Mouse (Mus musculus) limb, embryonic 14.5 days (tissue): ENCODE data around the gene Styk1. TPM values are rescaled to one million over a fixed set of nuclear protein-coding genes. Genes with fewer than 3 reads are reported as not detected.
A peak's percentile ranks its signal among the peaks of the same experiment; 100 is the strongest.

Experiments
- ATAC-seq: fragments of 200-750 bp; cut with Nextera tagmentation; 2 replicates; pipeline ENCODE4 v1.8.0; 2017; ENCODE audit warnings: low read depth, moderate number of reproducible peaks, moderate TSS enrichment; ENCODE audit not compliant: low FRiP score
- DNase-seq: peaks from one replicate; pipeline ENCODE4 v3.0.0-alpha.2; 2015; ENCODE audit warnings: low spot score
- H3K27ac ChIP-seq: fragments of 300-500 bp; sonication (generic); replicated peaks from 2 replicates; pipeline ENCODE4 v1.5.1; 2014; ENCODE audit warnings: low read depth, mild to moderate bottlenecking, low read length, moderate library complexity, mixed read lengths
- H3K27me3 ChIP-seq: fragments of 300-500 bp; sonication (generic); 2 replicates; pipeline ENCODE4 v1.6.1; 2014; ENCODE audit warnings: low read length, mixed read lengths; ENCODE audit not compliant: control insufficient read depth, insufficient read depth
- H3K36me3 ChIP-seq: fragments of 300-500 bp; sonication (generic); 2 replicates; pipeline ENCODE4 v1.6.1; 2014; ENCODE audit warnings: mild to moderate bottlenecking, low read length, moderate library complexity, mixed read lengths; ENCODE audit not compliant: control insufficient read depth, insufficient read depth
- H3K4me1 ChIP-seq: fragments of 300-500 bp; sonication (generic); 2 replicates; pipeline ENCODE4 v1.6.1; 2014; ENCODE audit warnings: antibody characterized with exemption, low read length, mixed read lengths; ENCODE audit not compliant: control insufficient read depth, insufficient read depth
- H3K4me2 ChIP-seq: fragments of 300-500 bp; sonication (generic); replicated peaks from 2 replicates; pipeline ENCODE4 v1.6.1; 2014; ENCODE audit warnings: low read depth, mild to moderate bottlenecking, low read length, moderate library complexity; ENCODE audit not compliant: severe bottlenecking
- H3K4me3 ChIP-seq: fragments of 300-500 bp; sonication (generic); replicated peaks from 2 replicates; pipeline ENCODE4 v1.5.1; 2014; ENCODE audit warnings: low read length
- H3K9ac ChIP-seq: fragments of 300-500 bp; sonication (generic); 2 replicates; pipeline ENCODE4 v1.6.1; 2014; ENCODE audit warnings: mild to moderate bottlenecking, low read depth, low read length, moderate library complexity; ENCODE audit not compliant: severe bottlenecking
- H3K9me3 ChIP-seq: fragments of 300-500 bp; sonication (generic); 2 replicates; pipeline ENCODE4 v1.6.1; 2016; ENCODE audit warnings: low read length; ENCODE audit not compliant: control insufficient read depth
- POLR2A ChIP-seq: fragments of 200-500 bp; IDR thresholded peaks from 2 replicates; pipeline ENCODE4 v1.8.0; 2012; ENCODE audit warnings: inconsistent platforms, mild to moderate bottlenecking, moderate library complexity, borderline replicate concordance; ENCODE audit not compliant: insufficient read depth, insufficient read length; ENCODE audit errors: extremely low read depth
- WGBS: fragments of 180-500 bp; shearing (Covaris S2); extraction: QIAGEN DNeasy Blood & Tissue Kit; methylation state at CpG from one replicate; pipeline ENCODE4 v1.1.7; 2014; 5-methylcytosine and 5-hydroxymethylcytosine counted together
- polyA plus RNA-seq, 2 experiments: library from polyadenylated mRNA; depleted of rRNA in 1 of 2; stranded (reverse) in 1 of 2; unstranded in 1 of 2; fragments of >200 nt; fragmentation: Nextera tagmentation in 1 of 2; extraction: Ambion mirVana in 1 of 2; gene quantifications; 2 replicates each; pipeline versions ENCODE4 v1.2.1 to v1.2.3; 2012 to 2014

The Styk1 gene
- polyA plus RNA-seq, 2 experiments = 1.3 to 1.5 TPM

- DNase-seq = no peak
- no peak for TF ChIP-seq POLR2A
- H3K36me3 ChIP-seq = peaks cover under 1% of the 10 kb centered on the region; the same call in 1 of the 2 replicates
- no peak for ATAC-seq
- H3K4me3 ChIP-seq = no peak overlapping the region
- no peak overlapping the region for H3K4me2 ChIP-seq
- no peaks in the 10 kb centered on the region for H3K27me3 ChIP-seq
- no peak overlapping the region for H3K9ac ChIP-seq
- 93% methylated on average over 1 of the region's 1 CpGs for WGBS
- H3K4me1 ChIP-seq = peaks cover 20% of the 10 kb centered on the region
- no peak overlapping the region for H3K27ac ChIP-seq
- H3K9me3 ChIP-seq = no peaks in the 10 kb centered on the region
Observed at GRCm38 (mm10) chr6:131385469-131385868, 32.1 kb upstream of the Styk1 start.

DNA sequence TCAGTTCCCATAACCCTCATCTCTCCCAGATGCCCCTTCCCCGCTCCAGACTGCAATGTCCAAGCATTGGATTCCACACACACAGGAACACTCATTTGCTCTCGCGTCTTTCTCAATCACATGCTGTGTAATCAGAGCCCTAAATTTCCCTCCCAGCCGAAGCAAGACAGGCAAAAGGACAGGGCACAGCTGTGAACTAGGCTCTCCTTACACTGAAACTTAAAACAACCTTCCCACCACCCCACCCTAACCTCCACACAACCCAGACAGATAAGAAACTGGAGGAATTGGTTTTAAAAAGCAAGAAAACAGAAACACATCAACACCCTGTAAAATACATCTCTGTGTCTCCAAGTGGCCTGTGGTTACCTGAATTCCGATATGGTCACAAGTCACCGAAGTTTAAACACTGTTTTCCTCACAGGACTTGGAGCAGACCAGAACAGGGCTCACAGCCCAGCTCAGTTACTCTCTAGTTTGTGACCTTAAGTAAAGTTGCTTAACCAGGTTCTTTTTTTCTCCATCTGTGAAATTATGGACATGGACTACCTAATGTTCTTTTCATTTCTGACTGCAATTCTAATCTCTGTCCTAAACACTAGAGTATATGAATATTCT lies 30.4 kb upstream of the Styk1 start:
- WGBS = 37% methylated on average over 6 of the region's 6 CpGs
- no peak for TF ChIP-seq POLR2A
- Histone ChIP-seq H3K36me3 (peaks cover 17% of the 10 kb centered on the region), H3K27me3 (no peaks in the 10 kb centered on the region), H3K9ac (no peak overlapping the region), H3K9me3 (no peaks in the 10 kb centered on the region), H3K27ac (no peak overlapping the region), H3K4me2 (no peak overlapping the region), H3K4me1 (peaks cover 20% of the 10 kb centered on the region), H3K4me3 (no peak overlapping the region)
- no peak for DNase-seq
- ATAC-seq = peak; percentile 14; the same call in 1 of the 2 replicates

DNA sequence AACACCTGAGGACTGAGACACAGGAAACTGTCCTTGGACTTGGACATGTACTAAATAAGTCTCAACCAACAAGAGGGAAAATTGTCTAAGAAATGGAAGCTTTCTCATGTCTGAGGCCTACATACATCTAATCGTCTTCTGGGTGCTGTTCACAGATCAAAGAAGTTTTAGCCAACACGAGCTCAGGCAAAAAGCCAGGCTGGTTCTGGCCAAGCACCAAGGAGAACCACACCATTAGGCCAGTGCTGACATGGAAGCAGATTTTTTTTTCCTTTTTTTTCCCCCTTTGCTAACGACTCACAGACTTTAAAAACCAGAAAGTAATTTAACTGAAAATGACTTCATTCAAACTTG lies 29.6 kb upstream of the Styk1 start:
- ATAC-seq (no peak), DNase-seq (no peak)
- Histone ChIP-seq H3K27ac (no peak overlapping the region), H3K27me3 (no peaks in the 10 kb centered on the region), H3K9ac (no peak overlapping the region), H3K4me2 (no peak overlapping the region), H3K4me1 (peaks cover 20% of the 10 kb centered on the region), H3K4me3 (no peak overlapping the region), H3K9me3 (no peaks in the 10 kb centered on the region), H3K36me3 (peaks cover 24% of the 10 kb centered on the region)
- 28% methylated on average over 3 of the region's 3 CpGs for WGBS
- TF ChIP-seq POLR2A = no peak

DNA sequence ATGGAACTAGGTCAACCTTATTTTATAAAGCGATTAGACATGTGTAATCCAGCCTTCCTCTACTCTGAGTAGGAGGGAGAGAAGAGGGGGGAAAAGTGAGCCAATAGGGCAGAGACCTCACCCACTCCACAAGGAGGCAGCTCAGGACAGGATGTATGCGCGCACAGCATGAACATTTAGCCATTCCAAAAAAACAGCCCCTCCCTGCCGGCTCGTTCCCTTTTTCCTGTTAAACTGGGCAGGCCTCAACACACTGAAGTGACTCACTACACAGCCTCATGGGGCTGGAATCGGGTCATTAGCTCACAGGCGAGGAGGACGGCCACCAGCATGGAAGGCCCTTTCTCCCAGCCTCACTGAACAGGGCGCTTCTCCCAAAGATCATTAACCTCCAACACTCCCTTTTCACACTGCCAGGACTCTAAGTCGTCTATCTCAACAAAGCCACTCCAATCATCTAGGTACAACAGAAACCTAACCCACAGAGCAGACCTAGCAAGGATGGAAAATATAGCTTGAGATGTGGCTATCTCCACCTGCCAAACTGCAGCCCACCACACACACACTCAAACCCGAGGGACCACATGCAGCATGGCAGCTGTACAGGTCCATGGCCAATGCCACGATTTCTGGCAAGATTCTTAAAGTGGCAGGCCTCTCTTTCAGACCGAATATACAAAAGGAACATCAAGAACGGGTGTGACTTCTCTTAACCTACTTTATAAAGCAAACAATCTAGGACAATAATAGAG lies 29.0 kb upstream of the Styk1 start:
- no peak for TF ChIP-seq POLR2A
- H3K9me3 ChIP-seq = no peaks in the 10 kb centered on the region
- DNase-seq (no peak), ATAC-seq (0 out of 2 replicates have a peak, but pooled peaks have one; percentile 20)
- no peak overlapping the region for H3K9ac ChIP-seq
- H3K27me3 ChIP-seq = no peaks in the 10 kb centered on the region
- no peak overlapping the region; the same call in 1 of the 2 replicates for H3K27ac ChIP-seq
- peaks cover 28% of the 10 kb centered on the region for H3K36me3 ChIP-seq
- H3K4me3 ChIP-seq = no peak overlapping the region
- no peak overlapping the region for H3K4me2 ChIP-seq
- H3K4me1 ChIP-seq = peaks cover 20% of the 10 kb centered on the region
- 48% methylated on average over 14 of the region's 14 CpGs for WGBS

- Histone ChIP-seq H3K4me3 (no peak overlapping the region), H3K4me2 (no peak overlapping the region), H3K9ac (no peak overlapping the region), H3K9me3 (no peaks in the 10 kb centered on the region), H3K36me3 (peaks cover 56% of the 10 kb centered on the region), H3K27me3 (no peaks in the 10 kb centered on the region), H3K4me1 (peaks cover 14% of the 10 kb centered on the region), H3K27ac (no peak overlapping the region)
- WGBS = 94% methylated on average over 18 of the region's 18 CpGs
- TF ChIP-seq POLR2A = no peak
- ATAC-seq (no peak), DNase-seq (no peak)
Observed at GRCm38 (mm10) chr6:131378858-131379428, 25.5 kb upstream of the Styk1 start.
